Mouse (Mus musculus) megakaryocyte, embryonic 14.5 days (primary cell): ENCODE results near the gene Trim56.

Experiments
- FLI1 ChIP-seq: IDR thresholded peaks from 2 replicates; pipeline ENCODE4 v1.6.1; 2012; ENCODE audit warnings: low read length, inconsistent platforms, mixed read lengths
- GATA1 ChIP-seq: IDR thresholded peaks from 3 replicates; pipeline ENCODE4 v1.6.1; 2012; ENCODE audit warnings: mixed read lengths, low read length, inconsistent platforms, borderline replicate concordance

GRCm38 (mm10) chr5:137098418-137098817 is 17.6 kb downstream of the Trim56 start:
- TF ChIP-seq GATA1 (no peak), FLI1 (no peak)
